Mouse (Mus musculus): ENCODE data around the gene Slc35b4. TPM values are rescaled to one million over a fixed set of nuclear protein-coding genes. Genes with fewer than 3 reads are reported as not detected.

Gene Slc35b4
- polyA plus RNA-seq, 1 experiment = 4.3 TPM

- H3K36me3 ChIP-seq (ENCODE audit: control insufficient read depth, insufficient read depth, low read length) = no peaks in the 10 kb centered on the region
- TF ChIP-seq POLR2A (IDR thresholded peaks at IDR 0.05; ENCODE audit: low read depth, low read length) (no peak), CTCF (IDR thresholded peaks at IDR 0.05; ENCODE audit: extremely low read depth, insufficient read length, insufficient replicate concordance, low read depth, low read length) (no peak)
- H3K27ac ChIP-seq (ENCODE audit: insufficient read depth, low read depth, low read length) = no peak overlapping the region
- H3K4me3 ChIP-seq (ENCODE audit: low read depth, low read length) = no peak overlapping the region
- no peaks in the 10 kb centered on the region for H3K4me1 ChIP-seq (ENCODE audit: control insufficient read depth, insufficient read depth, insufficient read length, low read length)
- 82% methylated on average over 2 of the region's 2 CpGs for WGBS
- H3K27me3 ChIP-seq (ENCODE audit: control insufficient read depth, insufficient read depth, low read length) = no peaks in the 10 kb centered on the region
These were observed 52.5 kb downstream of the Slc35b4 start for GRCm38 (mm10) chr6:34124401-34124800.

GRCm38 (mm10) chr6:34116838-34117478, 60.0 kb downstream of the Slc35b4 start:
- Histone ChIP-seq H3K4me1 (ENCODE audit: control insufficient read depth, insufficient read depth, insufficient read length, low read length) (no peaks in the 10 kb centered on the region), H3K4me3 (ENCODE audit: low read depth, low read length) (no peak overlapping the region), H3K36me3 (ENCODE audit: control insufficient read depth, insufficient read depth, low read length) (no peaks in the 10 kb centered on the region), H3K27ac (ENCODE audit: insufficient read depth, low read depth, low read length) (no peak overlapping the region), H3K27me3 (ENCODE audit: control insufficient read depth, insufficient read depth, low read length) (no peaks in the 10 kb centered on the region)
- TF ChIP-seq CTCF (IDR thresholded peaks at IDR 0.05; ENCODE audit: extremely low read depth, insufficient read length, insufficient replicate concordance, low read depth, low read length) (no peak), POLR2A (IDR thresholded peaks at IDR 0.05; ENCODE audit: low read depth, low read length) (no peak)
- 80% methylated on average over 7 of the region's 7 CpGs for WGBS

- 79% methylated on average over 6 of the region's 6 CpGs for WGBS
- H3K27ac ChIP-seq (ENCODE audit: insufficient read depth, low read depth, low read length) = no peak overlapping the region
- no peak for TF ChIP-seq POLR2A (IDR thresholded peaks at IDR 0.05; ENCODE audit: low read depth, low read length)
- H3K4me3 ChIP-seq (ENCODE audit: low read depth, low read length) = no peak overlapping the region
- H3K4me1 ChIP-seq (ENCODE audit: control insufficient read depth, insufficient read depth, insufficient read length, low read length) = no peaks in the 10 kb centered on the region
- H3K36me3 ChIP-seq (ENCODE audit: control insufficient read depth, insufficient read depth, low read length) = no peaks in the 10 kb centered on the region
- H3K27me3 ChIP-seq (ENCODE audit: control insufficient read depth, insufficient read depth, low read length) = no peaks in the 10 kb centered on the region
These were observed 65.5 kb downstream of the Slc35b4 start for GRCm38 (mm10) chr6:34111406-34111805.

- no peak overlapping the region for H3K27ac ChIP-seq (ENCODE audit: insufficient read depth, low read depth, low read length)
- no peaks in the 10 kb centered on the region for H3K36me3 ChIP-seq (ENCODE audit: control insufficient read depth, insufficient read depth, low read length)
- no peak overlapping the region for H3K4me3 ChIP-seq (ENCODE audit: low read depth, low read length)
- TF ChIP-seq POLR2A (IDR thresholded peaks at IDR 0.05; ENCODE audit: low read depth, low read length) = no peak
- TF ChIP-seq CTCF (IDR thresholded peaks at IDR 0.05; ENCODE audit: extremely low read depth, insufficient read length, insufficient replicate concordance, low read depth, low read length) = no peak
- H3K27me3 ChIP-seq (ENCODE audit: control insufficient read depth, insufficient read depth, low read length) = no peaks in the 10 kb centered on the region
- 72% methylated on average over 10 of the region's 10 CpGs for WGBS
- H3K4me1 ChIP-seq (ENCODE audit: control insufficient read depth, insufficient read depth, insufficient read length, low read length) = no peaks in the 10 kb centered on the region
These were observed 66.3 kb downstream of the Slc35b4 start for GRCm38 (mm10) chr6:34110571-34110970.

Other genes with a start within 250 kb of the Slc35b4 start
- not detected in 2 replicates for gene Lrguk, start 147.7 kb downstream of the Slc35b4 start, polyA plus RNA-seq (2012; rRNA removed)
- 38.3 and 51.3 TPM in 2 replicates for gene Akr1b3, start 140.4 kb upstream of the Slc35b4 start, polyA plus RNA-seq (2012; rRNA removed)
- 2.0 and 23.5 TPM in 2 replicates for gene Akr1b8, start 177.0 kb upstream of the Slc35b4 start, polyA plus RNA-seq (2012; rRNA removed)
- gene Akr1b10, start 207.1 kb upstream of the Slc35b4 start, polyA plus RNA-seq (2012; rRNA removed) = 5.8 and 6.7 TPM in 2 replicates
- gene Akr1b7, start 235.2 kb upstream of the Slc35b4 start, polyA plus RNA-seq (2012; rRNA removed) = 14.6 and 30.1 TPM in 2 replicates

Data from small intestine, adult 2 months (tissue).